Mouse (Mus musculus) cerebellum, adult 2 months (tissue): ENCODE data around the gene Hoxc5.

Source experiments
- CTCF ChIP-seq: fragments of 200-500 bp; IDR thresholded peaks from 2 replicates; pipeline ENCODE4 v1.5.1; 2011; ENCODE audit warnings: low read depth, mild to moderate bottlenecking, control low read depth, low read length, moderate library complexity, borderline replicate concordance; ENCODE audit not compliant: insufficient read depth
- POLR2A ChIP-seq: fragments of 200-500 bp; IDR thresholded peaks from 2 replicates; pipeline ENCODE4 v1.6.1; 2011; ENCODE audit warnings: low read length, control low read depth, borderline replicate concordance; ENCODE audit not compliant: insufficient read depth

DNA sequence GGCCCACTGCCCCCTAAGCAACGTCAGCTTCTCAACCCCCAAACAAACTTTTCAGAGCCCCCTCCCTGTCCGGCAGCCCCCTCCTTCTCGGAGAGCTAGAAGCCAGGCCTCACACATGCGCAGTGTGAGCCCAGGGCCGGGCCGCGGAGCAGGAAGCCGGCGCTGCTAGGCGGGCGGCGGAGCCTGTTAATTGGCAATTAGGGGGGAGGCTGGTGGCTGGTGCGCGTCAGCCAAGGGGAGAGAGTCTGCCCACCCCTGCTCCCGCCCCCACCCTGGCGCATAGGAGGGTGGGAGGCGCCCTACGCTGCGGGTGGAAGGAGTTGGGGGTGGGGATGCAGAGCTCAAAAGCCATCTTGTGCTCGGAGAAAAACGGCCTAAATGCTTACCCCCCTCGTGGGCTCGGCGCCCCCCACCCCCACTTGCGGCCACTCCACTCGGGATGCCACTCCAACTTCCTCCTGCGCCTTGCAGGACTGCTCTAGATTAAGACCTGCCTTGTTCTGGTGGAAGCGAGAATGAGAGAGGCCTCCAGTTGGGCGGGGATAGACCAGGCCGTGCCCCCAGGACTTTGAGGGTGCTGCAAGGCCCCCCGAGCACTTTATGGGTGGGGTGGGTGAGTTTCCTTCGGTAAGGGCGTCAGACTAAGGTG lies 32.1 kb downstream of the Hoxc5 start:
- TF ChIP-seq CTCF, result no peak
- no peak for TF ChIP-seq POLR2A
